Mouse (Mus musculus): Measurements from ENCODE around the gene Tulp2. TPM values are rescaled to one million over a fixed set of nuclear protein-coding genes. Genes with fewer than 3 reads are reported as not detected.
"Not testable (repeated sequence)": the region's sequence is repeated elsewhere in the genome, so short reads cannot be mapped to it uniquely, and the experiment has no call there.

Tulp2 gene
- polyA plus RNA-seq, 1 experiment from 2014 or later = 1.1 TPM

DNA sequence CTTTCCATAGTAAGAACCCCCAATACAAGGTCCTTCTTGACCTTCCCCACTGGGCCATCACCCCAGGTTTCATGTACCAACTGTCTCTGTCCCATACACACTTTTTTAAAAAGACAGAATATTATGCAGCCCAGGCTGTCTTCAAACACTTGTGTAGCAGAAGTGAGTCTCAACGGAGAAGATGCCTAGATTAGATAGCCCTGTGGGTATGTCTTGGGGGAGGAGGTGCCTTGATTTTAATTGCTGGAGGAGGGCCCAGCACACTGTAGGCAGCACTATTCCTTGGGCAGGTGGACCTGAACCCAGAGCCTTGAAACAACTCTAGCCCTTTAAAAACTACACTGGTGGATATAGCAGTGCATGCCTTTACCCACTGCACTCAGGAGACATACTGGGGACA lies 489 bp downstream of the Tulp2 start:
- Histone ChIP-seq H3K9me3 (ENCODE audit: low read length) (no peaks in the 10 kb centered on the region), H3K36me3 (ENCODE audit: insufficient read depth, low read length) (no peaks in the 10 kb centered on the region), H3K4me2 (replicated peaks; ENCODE audit: low read depth, low read length) (no peak overlapping the region), H3K27ac (ENCODE audit: low read length) (no peak overlapping the region), H3K4me3 (ENCODE audit: low read length) (no peak overlapping the region), H3K4me1 (ENCODE audit: insufficient read depth, low read length) (no peaks in the 10 kb centered on the region), H3K9ac (replicated peaks; ENCODE audit: low read length) (no peak overlapping the region), H3K27me3 (ENCODE audit: insufficient read depth, low read length) (no peaks in the 10 kb centered on the region)
- 86% methylated on average over 1 of the region's 1 CpGs for WGBS
- no peak for ATAC-seq (ENCODE audit: low FRiP score, low TSS enrichment)

DNA sequence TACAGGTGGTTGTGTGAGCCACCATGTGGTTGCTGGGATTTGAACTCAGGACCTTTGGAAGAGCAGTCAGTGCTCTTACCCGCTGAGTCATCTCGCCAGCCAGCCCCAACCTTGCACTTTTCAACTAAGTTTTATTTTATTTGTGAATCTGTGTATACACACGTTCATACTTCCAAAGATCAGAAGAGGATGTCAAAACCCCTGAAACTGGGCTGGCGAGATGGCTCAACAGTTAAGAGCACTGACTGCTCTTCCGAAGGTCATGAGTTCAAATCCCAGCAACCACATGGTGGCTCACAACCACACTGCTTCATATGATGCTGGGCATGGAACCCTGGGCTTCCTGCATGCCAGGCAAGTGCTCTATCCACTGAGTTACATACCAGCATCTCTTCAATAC lies 3.3 kb downstream of the Tulp2 start:
- not testable (repeated sequence) for H3K4me2 ChIP-seq (replicated peaks; ENCODE audit: low read depth, low read length); H3K4me3 ChIP-seq (ENCODE audit: low read length)
- WGBS = 91% methylated on average over 5 of the region's 5 CpGs

DNA sequence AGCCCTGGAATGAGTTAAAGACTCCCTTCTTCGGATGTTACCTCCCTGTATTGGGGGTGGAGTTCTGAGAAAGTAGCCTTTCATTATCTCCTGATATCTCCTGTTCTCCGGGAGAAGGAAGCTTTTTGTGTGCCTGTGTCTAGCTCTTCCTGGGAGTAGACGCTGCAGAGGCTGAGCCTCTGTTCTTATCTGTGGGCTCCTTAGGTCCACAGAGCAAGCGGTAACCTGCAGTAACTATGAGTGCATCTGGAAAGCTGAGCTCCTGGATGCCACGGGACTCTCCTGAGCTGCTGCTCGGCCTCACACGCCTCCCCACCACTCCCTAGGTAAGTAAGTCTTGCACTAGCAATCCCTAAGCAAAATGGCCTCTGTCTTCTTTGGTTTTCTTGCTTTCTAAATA lies 4.5 kb downstream of the Tulp2 start:
- Histone ChIP-seq H3K27me3 (ENCODE audit: insufficient read depth, low read length) (no peaks in the 10 kb centered on the region), H3K27ac (ENCODE audit: low read length) (no peak overlapping the region)

More for the DNA sequence above, 3.3 kb downstream of the Tulp2 start:
- not testable (repeated sequence) for H3K27me3 ChIP-seq (ENCODE audit: insufficient read depth, low read length); H3K9ac ChIP-seq (replicated peaks; ENCODE audit: low read length); H3K36me3 ChIP-seq (ENCODE audit: insufficient read depth, low read length); ATAC-seq (ENCODE audit: low FRiP score, low TSS enrichment); H3K9me3 ChIP-seq (ENCODE audit: low read length); H3K27ac ChIP-seq (ENCODE audit: low read length)
- peaks cover 12% of the 10 kb centered on the region for H3K4me1 ChIP-seq (ENCODE audit: insufficient read depth, low read length)

DNA sequence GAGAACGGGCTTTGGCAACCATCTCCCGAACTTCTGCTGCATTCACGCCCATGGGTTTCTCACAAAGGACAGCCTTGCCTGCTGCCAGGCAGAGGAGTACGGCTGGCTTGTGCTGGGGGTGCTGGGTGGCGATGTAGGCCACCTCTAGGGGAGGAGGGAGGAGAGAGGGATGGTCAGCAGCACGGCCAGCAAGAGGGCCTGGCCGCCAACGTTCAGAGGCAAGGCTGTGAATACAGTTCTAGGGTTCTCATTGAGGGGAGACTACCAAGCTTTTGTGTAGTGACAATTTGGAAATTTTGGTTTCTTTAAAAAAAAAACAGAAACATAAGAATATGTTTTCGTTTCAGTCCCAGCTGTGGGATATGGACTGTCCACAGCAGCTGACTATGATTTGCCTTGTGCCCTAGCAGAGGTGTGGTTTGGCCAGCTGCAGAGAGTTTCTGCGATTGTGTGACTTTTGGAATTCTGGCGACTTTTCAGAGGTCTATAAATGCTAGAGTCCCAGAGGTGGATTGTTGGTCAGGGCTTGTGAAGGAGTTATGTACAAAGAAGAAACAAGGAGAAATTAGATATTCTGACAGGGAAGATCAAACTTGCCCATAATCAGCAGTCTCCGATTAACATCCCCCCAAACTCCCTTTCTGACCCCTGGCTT lies 5.2 kb downstream of the Tulp2 start, which contains the start of gene Gm45808:
TSS of gene Gm45808 (minus strand) at position 51 of the 655 bp plus-strand sequence.
- H3K4me2 ChIP-seq (replicated peaks; ENCODE audit: low read depth, low read length) = no peak within 1 kb of the TSS
- H3K27ac ChIP-seq (ENCODE audit: low read length) = no peak within 1 kb of the TSS
- no peaks in the 10 kb centered on the region for H3K27me3 ChIP-seq (ENCODE audit: insufficient read depth, low read length)
- ATAC-seq (ENCODE audit: low FRiP score, low TSS enrichment) = no peak
- WGBS = 79% methylated on average over 12 of the region's 12 CpGs
- H3K4me1 ChIP-seq (ENCODE audit: insufficient read depth, low read length) = peaks cover 26% of the 10 kb centered on the region
- no peaks in the 10 kb centered on the region for H3K9me3 ChIP-seq (ENCODE audit: low read length)
- no peak within 1 kb of the TSS for H3K9ac ChIP-seq (replicated peaks; ENCODE audit: low read length)
- H3K36me3 ChIP-seq (ENCODE audit: insufficient read depth, low read length) = no peaks in the 10 kb centered on the region
- H3K4me3 ChIP-seq (ENCODE audit: low read length) = no peak within 1 kb of the TSS

More for the DNA sequence above, 4.5 kb downstream of the Tulp2 start:
- WGBS = 65% methylated on average over 7 of the region's 7 CpGs
- Histone ChIP-seq H3K4me2 (replicated peaks; ENCODE audit: low read depth, low read length) (no peak overlapping the region), H3K9me3 (ENCODE audit: low read length) (no peaks in the 10 kb centered on the region), H3K4me3 (ENCODE audit: low read length) (no peak overlapping the region), H3K36me3 (ENCODE audit: insufficient read depth, low read length) (no peaks in the 10 kb centered on the region), H3K4me1 (ENCODE audit: insufficient read depth, low read length) (peaks cover 21% of the 10 kb centered on the region), H3K9ac (replicated peaks; ENCODE audit: low read length) (no peak overlapping the region)
- ATAC-seq (ENCODE audit: low FRiP score, low TSS enrichment) = no peak

DNA sequence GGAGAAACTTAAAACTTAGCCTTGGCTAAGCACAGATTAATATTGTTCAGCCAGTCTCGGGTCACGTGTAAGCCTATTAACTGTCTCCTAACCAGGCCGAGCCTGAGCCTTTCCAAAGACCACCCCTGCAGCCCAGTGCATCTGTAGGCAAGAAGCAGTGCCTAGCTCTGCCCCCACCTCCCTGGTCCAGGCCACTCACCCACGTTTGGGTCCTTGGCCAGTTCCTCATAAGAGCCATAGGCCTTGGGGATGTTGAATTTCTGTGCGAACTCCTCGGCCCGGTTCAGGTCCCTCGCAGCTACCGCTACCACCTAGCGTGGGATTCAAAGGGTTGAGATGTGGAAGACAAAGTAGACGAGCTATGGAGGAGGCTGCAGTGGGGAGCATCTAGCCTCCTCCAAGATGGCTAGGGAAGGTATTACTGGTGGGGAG lies 6.2 kb downstream of the Tulp2 start:
- H3K27me3 ChIP-seq (ENCODE audit: insufficient read depth, low read length) = no peaks in the 10 kb centered on the region
- no peaks in the 10 kb centered on the region for H3K9me3 ChIP-seq (ENCODE audit: low read length)
- peaks cover 26% of the 10 kb centered on the region for H3K4me1 ChIP-seq (ENCODE audit: insufficient read depth, low read length)
- H3K4me3 ChIP-seq (ENCODE audit: low read length) = peak overlapping the region; percentile 53
- H3K27ac ChIP-seq (ENCODE audit: low read length) = no peak overlapping the region
- peaks cover 7% of the 10 kb centered on the region; the same call in 1 of the 2 replicates for H3K36me3 ChIP-seq (ENCODE audit: insufficient read depth, low read length)
- peak; percentile 28; the same call in 1 of the 2 replicates for ATAC-seq (ENCODE audit: low FRiP score, low TSS enrichment)
- 38% methylated on average over 11 of the region's 11 CpGs for WGBS
- H3K9ac ChIP-seq (replicated peaks; ENCODE audit: low read length) = peak overlapping the region; percentile 74
- peak overlapping the region; percentile 67 for H3K4me2 ChIP-seq (replicated peaks; ENCODE audit: low read depth, low read length)

DNA sequence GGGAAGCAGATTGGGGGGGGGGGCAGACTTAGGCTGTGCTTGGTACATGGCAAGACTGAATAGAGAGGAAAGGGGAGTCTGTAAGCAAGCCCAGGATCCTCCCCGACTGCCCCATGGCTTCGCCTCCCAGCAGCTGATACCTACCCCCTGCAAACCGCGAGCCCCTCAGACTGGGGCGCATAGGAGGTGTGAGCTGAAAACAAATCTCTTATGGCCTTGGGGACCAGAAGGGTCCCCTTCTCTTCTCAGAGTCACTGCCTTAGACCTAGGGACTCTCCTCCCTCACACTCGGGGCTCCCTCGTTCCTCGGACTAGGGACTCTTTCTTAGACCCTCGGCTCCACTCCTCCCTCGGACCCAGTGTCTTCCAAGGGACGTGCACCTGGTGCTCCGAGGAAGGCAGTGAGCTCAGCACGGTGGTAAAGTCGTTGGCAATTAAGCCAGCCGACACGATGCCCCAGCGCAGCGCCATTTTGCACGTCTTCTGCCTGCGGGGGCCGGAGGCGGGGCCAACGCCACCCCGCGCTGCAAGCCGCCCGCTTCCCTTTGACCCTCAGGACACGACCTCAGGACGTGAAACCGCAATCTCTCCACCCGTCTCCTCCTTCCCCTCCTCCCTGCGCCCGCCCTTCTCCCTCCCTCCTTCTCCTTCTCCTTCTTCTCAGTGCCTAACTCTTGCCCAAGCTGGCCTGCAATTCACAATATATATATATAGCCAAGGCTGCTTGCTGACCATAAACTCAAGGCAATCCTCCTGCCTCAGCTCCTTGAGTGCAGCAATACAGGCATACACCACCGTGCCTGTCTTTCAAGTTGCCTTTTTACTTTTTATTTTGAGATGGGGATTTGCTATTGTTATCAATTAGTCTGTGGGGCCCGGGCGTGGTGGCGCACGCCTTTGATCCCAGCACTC lies 6.9 kb downstream of the Tulp2 start, which contains the start of gene Dhdh:
TSS of gene Dhdh (minus strand) at position 513 of the 912 bp plus-strand sequence.
- Histone ChIP-seq H3K4me1 (ENCODE audit: insufficient read depth, low read length) (peaks cover 26% of the 10 kb centered on the region), H3K4me2 (replicated peaks; ENCODE audit: low read depth, low read length) (peak within 1 kb of the TSS; percentile 67), H3K9me3 (ENCODE audit: low read length) (no peaks in the 10 kb centered on the region), H3K27ac (ENCODE audit: low read length) (peak within 1 kb of the TSS; percentile 73), H3K4me3 (ENCODE audit: low read length) (peak within 1 kb of the TSS; percentile 53), H3K27me3 (ENCODE audit: insufficient read depth, low read length) (no peaks in the 10 kb centered on the region), H3K36me3 (ENCODE audit: insufficient read depth, low read length) (peaks cover 14% of the 10 kb centered on the region), H3K9ac (replicated peaks; ENCODE audit: low read length) (peak within 1 kb of the TSS; percentile 74)
- 10% methylated on average over 38 of the region's 38 CpGs for WGBS
- peak; percentile 49 for ATAC-seq (ENCODE audit: low FRiP score, low TSS enrichment)

DNA sequence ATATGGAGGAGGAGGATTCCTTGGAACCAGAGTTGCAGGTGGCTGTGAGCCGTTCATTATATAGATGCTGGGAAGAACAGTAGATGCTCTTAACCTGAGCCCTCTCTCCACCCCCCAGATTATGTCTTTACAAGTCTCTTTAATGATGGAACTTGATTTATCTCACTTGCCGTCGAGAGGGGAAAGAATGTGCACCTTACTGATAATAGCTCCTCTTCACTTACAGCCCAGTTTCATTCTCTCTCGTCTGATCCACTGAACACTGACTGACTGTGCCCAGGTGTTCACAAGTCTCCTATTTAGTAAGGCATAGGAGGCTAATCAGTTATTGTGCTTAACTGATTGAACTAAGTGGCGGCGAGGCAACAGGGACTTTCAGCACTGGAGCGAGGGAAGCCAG lies 7.9 kb downstream of the Tulp2 start:
- H3K4me3 ChIP-seq (ENCODE audit: low read length) = no peak overlapping the region
- H3K4me1 ChIP-seq (ENCODE audit: insufficient read depth, low read length) = peaks cover 26% of the 10 kb centered on the region
- H3K36me3 ChIP-seq (ENCODE audit: insufficient read depth, low read length) = peaks cover 24% of the 10 kb centered on the region
- no peaks in the 10 kb centered on the region for H3K27me3 ChIP-seq (ENCODE audit: insufficient read depth, low read length)
- no peak for ATAC-seq (ENCODE audit: low FRiP score, low TSS enrichment)
- 52% methylated on average over 7 of the region's 7 CpGs for WGBS
- H3K9ac ChIP-seq (replicated peaks; ENCODE audit: low read length) = no peak overlapping the region
- no peaks in the 10 kb centered on the region for H3K9me3 ChIP-seq (ENCODE audit: low read length)
- no peak overlapping the region for H3K27ac ChIP-seq (ENCODE audit: low read length)
- H3K4me2 ChIP-seq (replicated peaks; ENCODE audit: low read depth, low read length) = no peak overlapping the region

DNA sequence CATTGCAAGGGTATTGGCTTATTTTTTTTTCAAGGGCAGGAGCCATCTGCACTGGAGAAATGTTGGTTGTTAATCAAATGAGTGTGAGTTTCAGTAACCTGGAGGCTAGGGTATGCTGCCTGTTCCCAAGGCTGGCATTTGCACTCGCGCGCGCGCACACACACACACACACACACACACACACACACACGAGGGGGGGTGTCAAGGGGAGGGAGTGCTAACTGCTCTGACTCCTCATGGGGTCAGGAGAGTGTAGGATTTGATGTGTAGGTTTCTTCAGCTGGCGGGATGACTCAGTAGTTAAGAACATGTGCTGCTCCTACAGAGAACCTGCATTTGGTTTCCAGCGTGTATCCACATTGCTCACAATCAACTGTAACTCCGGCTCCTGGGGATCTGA lies 9.1 kb downstream of the Tulp2 start:
- 0 out of 2 replicates have a peak, but pooled peaks have one; percentile 10 for ATAC-seq (ENCODE audit: low FRiP score, low TSS enrichment)
- H3K4me1 ChIP-seq (ENCODE audit: insufficient read depth, low read length) = peaks cover 26% of the 10 kb centered on the region

DNA sequence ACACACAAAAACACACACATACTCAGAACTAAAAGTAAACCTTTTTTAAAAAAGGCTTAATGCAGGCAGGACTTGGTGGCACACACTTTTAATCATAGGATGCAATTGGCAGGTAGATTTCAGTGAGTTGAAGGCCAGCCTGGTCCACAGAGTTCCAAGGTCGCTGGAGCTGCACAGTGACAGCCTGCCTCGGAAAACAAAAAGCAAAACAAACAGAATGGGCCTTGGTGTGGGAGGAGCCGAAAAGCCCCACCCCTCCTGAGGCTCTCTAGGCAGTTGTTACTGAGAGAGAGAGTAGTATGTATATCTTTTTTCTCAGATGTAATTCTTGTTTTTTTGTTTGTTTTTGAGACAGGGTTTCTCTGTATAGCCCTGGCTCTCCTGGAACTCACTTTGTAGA lies 9.6 kb downstream of the Tulp2 start:
- Histone ChIP-seq H3K36me3 (ENCODE audit: insufficient read depth, low read length) (peaks cover 39% of the 10 kb centered on the region), H3K27me3 (ENCODE audit: insufficient read depth, low read length) (no peaks in the 10 kb centered on the region), H3K9me3 (ENCODE audit: low read length) (no peaks in the 10 kb centered on the region), H3K9ac (replicated peaks; ENCODE audit: low read length) (peak overlapping the region; percentile 40), H3K4me2 (replicated peaks; ENCODE audit: low read depth, low read length) (peak overlapping the region; percentile 36), H3K4me3 (ENCODE audit: low read length) (no peak overlapping the region), H3K4me1 (ENCODE audit: insufficient read depth, low read length) (peaks cover 26% of the 10 kb centered on the region), H3K27ac (ENCODE audit: low read length) (peak overlapping the region; percentile 44; the same call in 1 of the 2 replicates)
- WGBS = 10% methylated on average over 3 of the region's 3 CpGs
- ATAC-seq (ENCODE audit: low FRiP score, low TSS enrichment) = 0 out of 2 replicates have a peak, but pooled peaks have one; percentile 16

More for the DNA sequence above, 9.1 kb downstream of the Tulp2 start:
- WGBS = 25% methylated on average over 9 of the region's 9 CpGs
- peak overlapping the region; percentile 36; the same call in 1 of the 2 replicates for H3K4me2 ChIP-seq (replicated peaks; ENCODE audit: low read depth, low read length)
- H3K9ac ChIP-seq (replicated peaks; ENCODE audit: low read length) = peak overlapping the region; percentile 40
- peak overlapping the region; percentile 44; the same call in 1 of the 2 replicates for H3K27ac ChIP-seq (ENCODE audit: low read length)
- H3K27me3 ChIP-seq (ENCODE audit: insufficient read depth, low read length) = no peaks in the 10 kb centered on the region
- H3K36me3 ChIP-seq (ENCODE audit: insufficient read depth, low read length) = peaks cover 34% of the 10 kb centered on the region
- no peak overlapping the region for H3K4me3 ChIP-seq (ENCODE audit: low read length)
- H3K9me3 ChIP-seq (ENCODE audit: low read length) = no peaks in the 10 kb centered on the region
